ENCODE assay signal across 8 mouse cellular contexts in genomic region chr5:148909402-148909801, GRCm38 (mm10). TPM values are rescaled to one million over a fixed set of nuclear protein-coding genes. Genes with fewer than 3 reads are reported as not detected.
DNase-seq lines count a peak whose midpoint lies in the region; ATAC-seq lines count a peak whose summit lies in the region.

No protein-coding gene starts in this region.

- H3K4me3 ChIP-seq in heart, embryonic 13.5 days, result no peak overlapping the region
- H3K4me3 ChIP-seq in neural tube, embryonic 12.5 days, result no peak overlapping the region

- H3K9ac ChIP-seq in heart, embryonic 13.5 days, result peak overlapping the region; percentile 50; the same call in 1 of the 2 replicates
- H3K9ac ChIP-seq in neural tube, embryonic 12.5 days, result no peak overlapping the region

- H3K9me3 ChIP-seq in heart, embryonic 13.5 days, result peaks cover 6% of the 10 kb centered on the region; the same call in 1 of the 2 replicates
- no peaks in the 10 kb centered on the region for H3K9me3 ChIP-seq in neural tube, embryonic 12.5 days

- 17% methylated on average over 6 of the region's 6 CpGs for WGBS in heart, embryonic 13.5 days
- 34% methylated on average over 6 of the region's 6 CpGs for WGBS in neural tube, embryonic 12.5 days

- H3K27ac ChIP-seq in heart, embryonic 13.5 days (replicated peaks), result peak overlapping the region; percentile 74
- H3K27ac ChIP-seq in neural tube, embryonic 12.5 days, result no peak overlapping the region

- no peaks in the 10 kb centered on the region for H3K27me3 ChIP-seq in heart, embryonic 13.5 days (replicated peaks)
- no peaks in the 10 kb centered on the region for H3K27me3 ChIP-seq in neural tube, embryonic 12.5 days (replicated peaks)

- peak overlapping the region; percentile 39 for H3K4me2 ChIP-seq in heart, embryonic 13.5 days
- peak overlapping the region; percentile 12; the same call in 1 of the 2 replicates for H3K4me2 ChIP-seq in neural tube, embryonic 12.5 days (replicated peaks)

- peak; percentile 16 for DNase-seq in adrenal gland, adult 2 months
- DNase-seq in adrenal gland, postnatal 25 days, result no peak
- DNase-seq in Muller cell, postnatal 12 days (ENCODE audit: inconsistent ontology term), result peak; percentile 55
- peak; percentile 55 for DNase-seq in kidney, postnatal 10 days
- no peak for DNase-seq in frontal cortex, postnatal 14 days (ENCODE audit: low spot score in 2 of 2)
- no peak for DNase-seq in cerebellum, postnatal 4 days (ENCODE audit: low spot score in 2 of 2)

- peaks cover 40% of the 10 kb centered on the region for H3K4me1 ChIP-seq in heart, embryonic 13.5 days
- H3K4me1 ChIP-seq in neural tube, embryonic 12.5 days, result peaks cover 29% of the 10 kb centered on the region

- no peak for ATAC-seq in heart, embryonic 13.5 days (ENCODE audit: extremely low read depth, insufficient number of reproducible peaks, low FRiP score, low TSS enrichment)
- no peak for ATAC-seq in neural tube, embryonic 12.5 days (ENCODE audit: low FRiP score, low read depth)

- peaks cover 38% of the 10 kb centered on the region for H3K36me3 ChIP-seq in heart, embryonic 13.5 days
- H3K36me3 ChIP-seq in neural tube, embryonic 12.5 days, result peaks cover 27% of the 10 kb centered on the region

RNA-seq across cellular contexts. Expression of gene Katnal1, which starts 19.7 kb away (rescaled TPM):
- 10 to 100 TPM in 1 of 2 experiments, 1 to 10 TPM in 1; 6.5 to 10.1 TPM for total RNA-seq in adrenal gland, adult 2 months (2021)
- 3.2 and 3.8 TPM in 2 replicates for polyA plus RNA-seq in adrenal gland, adult 2 months (2012; rRNA removed)
- total RNA-seq in adrenal gland, postnatal 25 days (2021), result 7.4 and 8.1 TPM in 2 replicates
- polyA plus RNA-seq in heart, embryonic 13.5 days (2015; fragmentation: Nextera tagmentation; extraction: Ambion mirVana), result 10.1 and 13.3 TPM in 2 replicates
- polyA plus RNA-seq in neural tube, embryonic 12.5 days (2016; fragmentation: Nextera tagmentation; extraction: Ambion mirVana), result 35.7 and 36.6 TPM in 2 replicates

Comparison
In these comparisons a context has a peak if more than half of its experiments do, and no peak if none do; other contexts are left out.
1. DNase-seq: peak in adrenal gland, adult 2 months (single experiment), Muller cell, postnatal 12 days (single experiment) and kidney, postnatal 10 days (single experiment); none in adrenal gland, postnatal 25 days (single experiment), frontal cortex, postnatal 14 days (0 of 2) and cerebellum, postnatal 4 days (0 of 2).